Mouse (Mus musculus): Measurements from ENCODE around the gene Ctdsp1. TPM values are rescaled to one million over a fixed set of nuclear protein-coding genes. Genes with fewer than 3 reads are reported as not detected.

Ctdsp1 gene
- total and polyA plus RNA-seq, 2 experiments = 27.1 to 167 TPM

- H3K4me1 ChIP-seq (ENCODE audit: control insufficient read depth, insufficient read depth, low read length) = peaks cover 10% of the 10 kb centered on the region
- no peak for DNase-seq (ENCODE audit: extremely low read depth, low read depth, low spot score)
- H3K9ac ChIP-seq (ENCODE audit: low read depth, low read length) = peak overlapping the region; percentile 75
- no peaks in the 10 kb centered on the region for H3K27me3 ChIP-seq (ENCODE audit: control insufficient read depth, insufficient read depth, low read length)
- WGBS = 59% methylated on average over 7 of the region's 10 CpGs
- no peaks in the 10 kb centered on the region for H3K79me2 ChIP-seq (ENCODE audit: control insufficient read depth, insufficient read depth, low read length)
- peak overlapping the region; percentile 63 for H3K4me3 ChIP-seq (ENCODE audit: insufficient read depth, low read depth, low read length)
- peak overlapping the region; percentile 99 for H3K27ac ChIP-seq (replicated peaks; ENCODE audit: insufficient read depth, low read depth, low read length)
- TF ChIP-seq CTCF (IDR thresholded peaks at IDR 0.05; ENCODE audit: low read depth, low read length) = no peak
- no peak for TF ChIP-seq POLR2A (IDR thresholded peaks at IDR 0.05; ENCODE audit: extremely low read depth, insufficient read depth, low read length)
- no peaks in the 10 kb centered on the region for H3K36me3 ChIP-seq (ENCODE audit: control insufficient read depth, insufficient read depth, low read length)
Measured at GRCm38 (mm10) chr1:74386363-74386713, 5.0 kb upstream of the Ctdsp1 start.

DNA sequence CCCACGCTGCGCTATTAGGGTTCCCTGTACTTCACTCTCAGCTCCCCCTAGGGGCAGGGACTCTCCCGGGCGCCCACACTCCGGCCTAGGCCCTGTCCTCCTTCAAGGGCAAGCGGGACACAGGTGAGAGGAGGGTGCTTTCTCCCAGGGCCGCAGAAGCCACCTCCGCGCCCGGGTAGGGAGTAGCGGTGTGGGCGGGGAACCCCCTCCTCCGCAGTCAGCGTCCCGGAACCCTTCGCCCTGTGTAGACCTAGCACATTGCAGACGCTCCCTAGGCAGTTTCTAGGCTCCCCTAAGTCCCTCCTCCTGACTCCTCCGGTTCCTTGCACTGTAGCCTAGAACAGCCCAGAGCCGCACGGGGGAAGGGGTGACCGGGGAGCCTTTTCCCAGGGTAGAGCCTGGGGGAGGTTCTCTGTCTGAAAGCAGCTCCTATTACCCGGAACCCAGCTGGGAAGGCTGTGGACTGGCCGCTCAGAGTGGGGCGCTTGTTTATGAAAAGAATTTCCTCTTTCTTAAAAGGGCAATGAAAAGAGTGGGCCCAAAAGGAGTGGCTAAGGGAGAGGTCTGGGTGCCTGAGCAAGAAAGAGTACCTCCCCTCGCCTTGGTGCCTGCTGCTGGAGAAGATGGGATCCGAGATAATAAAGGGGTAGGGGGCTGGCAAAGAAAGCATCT, 4.5 kb upstream of the Ctdsp1 start:
- under 1% methylated on average over 26 of the region's 26 CpGs for WGBS
- no peaks in the 10 kb centered on the region for H3K79me2 ChIP-seq (ENCODE audit: control insufficient read depth, insufficient read depth, low read length)
- TF ChIP-seq CTCF (IDR thresholded peaks at IDR 0.05; ENCODE audit: low read depth, low read length) (peak; percentile 68), POLR2A (IDR thresholded peaks at IDR 0.05; ENCODE audit: extremely low read depth, insufficient read depth, low read length) (0 out of 2 replicates have a peak, but pooled peaks have one; percentile 60)

GRCm38 (mm10) chr1:74387386-74387988, 3.8 kb upstream of the Ctdsp1 start:
- H3K79me2 ChIP-seq (ENCODE audit: control insufficient read depth, insufficient read depth, low read length) = peaks cover 3% of the 10 kb centered on the region; the same call in 1 of the 2 replicates
- TF ChIP-seq CTCF (IDR thresholded peaks at IDR 0.05; ENCODE audit: low read depth, low read length) = no peak
- no peak for TF ChIP-seq POLR2A (IDR thresholded peaks at IDR 0.05; ENCODE audit: extremely low read depth, insufficient read depth, low read length)
- H3K4me3 ChIP-seq (ENCODE audit: insufficient read depth, low read depth, low read length) = peak overlapping the region; percentile 63
- peaks cover 10% of the 10 kb centered on the region for H3K4me1 ChIP-seq (ENCODE audit: control insufficient read depth, insufficient read depth, low read length)
- peak overlapping the region; percentile 99 for H3K27ac ChIP-seq (replicated peaks; ENCODE audit: insufficient read depth, low read depth, low read length)
- WGBS = 47% methylated on average over 15 of the region's 15 CpGs
- H3K9ac ChIP-seq (ENCODE audit: low read depth, low read length) = peak overlapping the region; percentile 75
- no peaks in the 10 kb centered on the region for H3K36me3 ChIP-seq (ENCODE audit: control insufficient read depth, insufficient read depth, low read length)
- no peak for DNase-seq (ENCODE audit: extremely low read depth, low read depth, low spot score)
- no peaks in the 10 kb centered on the region for H3K27me3 ChIP-seq (ENCODE audit: control insufficient read depth, insufficient read depth, low read length)

More for the DNA sequence above, 4.5 kb upstream of the Ctdsp1 start:
- DNase-seq (ENCODE audit: extremely low read depth, low read depth, low spot score) = peak; percentile 95
- no peaks in the 10 kb centered on the region for H3K36me3 ChIP-seq (ENCODE audit: control insufficient read depth, insufficient read depth, low read length)
- H3K27me3 ChIP-seq (ENCODE audit: control insufficient read depth, insufficient read depth, low read length) = no peaks in the 10 kb centered on the region
- peak overlapping the region; percentile 63 for H3K4me3 ChIP-seq (ENCODE audit: insufficient read depth, low read depth, low read length)
- peaks cover 10% of the 10 kb centered on the region for H3K4me1 ChIP-seq (ENCODE audit: control insufficient read depth, insufficient read depth, low read length)
- peak overlapping the region; percentile 75 for H3K9ac ChIP-seq (ENCODE audit: low read depth, low read length)
- peak overlapping the region; percentile 99 for H3K27ac ChIP-seq (replicated peaks; ENCODE audit: insufficient read depth, low read depth, low read length)

GRCm38 (mm10) chr1:74388398-74388920, 2.9 kb upstream of the Ctdsp1 start:
- TF ChIP-seq CTCF (IDR thresholded peaks at IDR 0.05; ENCODE audit: low read depth, low read length) = no peak
- Histone ChIP-seq H3K9ac (ENCODE audit: low read depth, low read length) (no peak overlapping the region), H3K27ac (replicated peaks; ENCODE audit: insufficient read depth, low read depth, low read length) (no peak overlapping the region; the same call in 1 of the 2 replicates), H3K4me1 (ENCODE audit: control insufficient read depth, insufficient read depth, low read length) (peaks cover 17% of the 10 kb centered on the region), H3K4me3 (ENCODE audit: insufficient read depth, low read depth, low read length) (no peak overlapping the region), H3K27me3 (ENCODE audit: control insufficient read depth, insufficient read depth, low read length) (no peaks in the 10 kb centered on the region), H3K36me3 (ENCODE audit: control insufficient read depth, insufficient read depth, low read length) (no peaks in the 10 kb centered on the region), H3K79me2 (ENCODE audit: control insufficient read depth, insufficient read depth, low read length) (peaks cover 12% of the 10 kb centered on the region; the same call in 1 of the 2 replicates)
- DNase-seq (ENCODE audit: extremely low read depth, low read depth, low spot score) = peak; percentile 40
- WGBS = 91% methylated on average over 7 of the region's 7 CpGs

GRCm38 (mm10) chr1:74389831-74390286, 1.4 kb upstream of the Ctdsp1 start:
- H3K4me3 ChIP-seq (ENCODE audit: insufficient read depth, low read depth, low read length) = no peak overlapping the region
- DNase-seq (ENCODE audit: extremely low read depth, low read depth, low spot score) = no peak
- WGBS = 50% methylated on average over 29 of the region's 29 CpGs

More at GRCm38 (mm10) chr1:74389831-74390286, 1.4 kb upstream of the Ctdsp1 start:
- 0 out of 2 replicates have a peak overlapping the region, but pooled peaks have one; percentile 6 for H3K9ac ChIP-seq (ENCODE audit: low read depth, low read length)
- no peaks in the 10 kb centered on the region for H3K27me3 ChIP-seq (ENCODE audit: control insufficient read depth, insufficient read depth, low read length)
- no peak overlapping the region for H3K27ac ChIP-seq (replicated peaks; ENCODE audit: insufficient read depth, low read depth, low read length)
- H3K36me3 ChIP-seq (ENCODE audit: control insufficient read depth, insufficient read depth, low read length) = peaks cover 6% of the 10 kb centered on the region; the same call in 1 of the 2 replicates
- peaks cover 28% of the 10 kb centered on the region for H3K4me1 ChIP-seq (ENCODE audit: control insufficient read depth, insufficient read depth, low read length)
- peaks cover 17% of the 10 kb centered on the region; the same call in 1 of the 2 replicates for H3K79me2 ChIP-seq (ENCODE audit: control insufficient read depth, insufficient read depth, low read length)
- no peak for TF ChIP-seq CTCF (IDR thresholded peaks at IDR 0.05; ENCODE audit: low read depth, low read length)
- no peak for TF ChIP-seq POLR2A (IDR thresholded peaks at IDR 0.05; ENCODE audit: extremely low read depth, insufficient read depth, low read length)

All from liver, adult 2 months (tissue).